8 mouse cellular contexts compared by ENCODE assay signal in the genomic region with DNA sequence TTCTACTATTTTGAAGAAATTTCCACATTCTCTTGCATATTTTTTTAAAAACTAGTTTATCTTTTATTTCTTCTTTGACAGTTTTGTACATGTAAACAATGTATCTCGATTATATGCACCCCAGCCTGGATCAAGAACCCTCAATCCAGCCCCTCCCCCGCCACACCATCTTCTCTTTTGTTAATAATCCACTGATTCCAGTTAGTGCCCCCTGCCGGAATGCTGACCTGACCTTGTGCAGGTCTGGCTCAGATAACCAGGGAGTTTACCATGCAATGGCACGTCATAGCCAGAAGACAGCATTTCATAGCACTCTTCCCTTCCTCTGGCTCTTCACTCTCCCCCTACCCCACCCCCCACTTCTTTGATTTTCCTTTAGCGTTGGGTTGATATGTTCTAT. TPM values are rescaled to one million over a fixed set of nuclear protein-coding genes. Genes with fewer than 3 reads are reported as not detected.
DNase-seq lines count a peak whose midpoint lies in the region; ATAC-seq and TF ChIP-seq lines count a peak whose summit lies in the region.

No protein-coding gene starts in this region.

- H3K4me2 ChIP-seq in forebrain, postnatal 0 days (ENCODE audit: low read depth) = peak overlapping the region; percentile 59
- H3K4me2 ChIP-seq in midbrain, embryonic 15.5 days = peak overlapping the region; percentile 73

- no peak overlapping the region for H3K27ac ChIP-seq in forebrain, postnatal 0 days (ENCODE audit: low read depth, low read length)
- H3K27ac ChIP-seq in limb, embryonic 10.5 days = no peak overlapping the region
- no peak overlapping the region for H3K27ac ChIP-seq in midbrain, embryonic 15.5 days

- no peaks in the 10 kb centered on the region for H3K4me1 ChIP-seq in forebrain, postnatal 0 days (ENCODE audit: insufficient read depth)
- H3K4me1 ChIP-seq in limb, embryonic 10.5 days = 0 out of 2 replicates have a peak, but pooled peaks cover 11% of the 10 kb centered on the region
- peaks cover 6% of the 10 kb centered on the region; the same call in 1 of the 2 replicates for H3K4me1 ChIP-seq in midbrain, embryonic 15.5 days

- H3K27me3 ChIP-seq in forebrain, postnatal 0 days (ENCODE audit: insufficient read depth, low read length) = no peaks in the 10 kb centered on the region
- H3K27me3 ChIP-seq in limb, embryonic 10.5 days (ENCODE audit: low read depth, poor library complexity, severe bottlenecking) = no peaks in the 10 kb centered on the region
- H3K27me3 ChIP-seq in midbrain, embryonic 15.5 days (replicated peaks) = no peaks in the 10 kb centered on the region

- ATAC-seq in forebrain, postnatal 0 days = no peak
- ATAC-seq in midbrain, embryonic 15.5 days (replicated peaks) = peak; percentile 61; the same call in 1 of the 2 replicates

- peak; percentile 20; the same call in 1 of the 2 replicates for TF ChIP-seq CTCF in forebrain, postnatal 0 days (IDR thresholded peaks at IDR 0.05; ENCODE audit: low read depth)

- WGBS in forebrain, postnatal 0 days = 27% methylated on average over 5 of the region's 5 CpGs
- 31% methylated on average over 5 of the region's 5 CpGs for WGBS in limb, embryonic 10.5 days
- 29% methylated on average over 5 of the region's 5 CpGs for WGBS in midbrain, embryonic 15.5 days

- no peak overlapping the region for H3K9ac ChIP-seq in forebrain, postnatal 0 days
- H3K9ac ChIP-seq in midbrain, embryonic 15.5 days = no peak overlapping the region

- H3K9me3 ChIP-seq in forebrain, postnatal 0 days (ENCODE audit: low read length) = no peaks in the 10 kb centered on the region
- H3K9me3 ChIP-seq in limb, embryonic 10.5 days (replicated peaks) = no peaks in the 10 kb centered on the region
- H3K9me3 ChIP-seq in midbrain, embryonic 15.5 days = no peaks in the 10 kb centered on the region

- peak; percentile 11 for DNase-seq in right cerebral cortex, postnatal 4 days
- DNase-seq in right cerebral cortex, postnatal 36 days (ENCODE audit: low spot score in 2 of 2) = no peak
- no peak for DNase-seq in forebrain, postnatal 0 days
- peak; percentile 35 for DNase-seq in limb, embryonic 10.5 days (ENCODE audit: low spot score)
- no peak for DNase-seq in frontal cortex, postnatal 14 days (ENCODE audit: low spot score in 2 of 2)
- no peak for DNase-seq in left cerebral cortex, adult 9 months (ENCODE audit: low spot score in 2 of 2)
- no peak for DNase-seq in layer of hippocampus, postnatal 14 days (ENCODE audit: low spot score in 2 of 2)

- H3K4me3 ChIP-seq in forebrain, postnatal 0 days (ENCODE audit: low read depth, low read length) = peak overlapping the region; percentile 41; the same call in 1 of the 2 replicates
- peak overlapping the region; percentile 58 for H3K4me3 ChIP-seq in limb, embryonic 10.5 days
- H3K4me3 ChIP-seq in midbrain, embryonic 15.5 days = peak overlapping the region; percentile 43; the same call in 1 of the 2 replicates

- no peaks in the 10 kb centered on the region for H3K36me3 ChIP-seq in forebrain, postnatal 0 days (ENCODE audit: insufficient read depth)
- no peaks in the 10 kb centered on the region for H3K36me3 ChIP-seq in limb, embryonic 10.5 days
- no peaks in the 10 kb centered on the region for H3K36me3 ChIP-seq in midbrain, embryonic 15.5 days (replicated peaks)

RNA-seq across cellular contexts. Expression of gene Cfap221, which starts 0.6 kb away (rescaled TPM):
- 0.24 and 0.92 TPM in 2 replicates for total RNA-seq in forebrain, postnatal 0 days (2014; rRNA removed)
- polyA plus RNA-seq in forebrain, postnatal 0 days (2015; fragmentation: Nextera tagmentation; extraction: Ambion mirVana) = 0.28 and 1.1 TPM in 2 replicates
- polyA plus RNA-seq in limb, embryonic 10.5 days (2016; fragmentation: Nextera tagmentation; extraction: Ambion mirVana) = not detected in 2 replicates
- 0.36 and 0.48 TPM in 2 replicates for polyA plus RNA-seq in midbrain, embryonic 15.5 days (2015; fragmentation: Nextera tagmentation; extraction: Ambion mirVana)
- 1 to 10 TPM in 1 of 2 experiments, under 1 TPM in 1; 0.90 to 1.1 TPM for total RNA-seq in layer of hippocampus, postnatal 14 days (2021)

RNA-seq across cellular contexts. Expression of gene Sctr, which starts 9.1 kb away (rescaled TPM):
- 0.92 and 1.1 TPM in 2 replicates for total RNA-seq in forebrain, postnatal 0 days (2014; rRNA removed)
- polyA plus RNA-seq in forebrain, postnatal 0 days (2015; fragmentation: Nextera tagmentation; extraction: Ambion mirVana) = 0.31 and 1.1 TPM in 2 replicates
- 0.06 TPM in 1 of 2 replicates, not detected in the other for polyA plus RNA-seq in limb, embryonic 10.5 days (2016; fragmentation: Nextera tagmentation; extraction: Ambion mirVana)
- polyA plus RNA-seq in midbrain, embryonic 15.5 days (2015; fragmentation: Nextera tagmentation; extraction: Ambion mirVana) = 0.75 and 1.4 TPM in 2 replicates
- 1 to 10 TPM; 2.0 to 2.4 TPM for total RNA-seq in layer of hippocampus, postnatal 14 days (2021)

Comparison
In these comparisons a context has a peak if more than half of its experiments do, and no peak if none do; other contexts are left out.
1. DNase-seq: peak in right cerebral cortex, postnatal 4 days (single experiment) and limb, embryonic 10.5 days (single experiment); none in right cerebral cortex, postnatal 36 days (0 of 2), forebrain, postnatal 0 days (single experiment), frontal cortex, postnatal 14 days (0 of 2), left cerebral cortex, adult 9 months (0 of 2) and layer of hippocampus, postnatal 14 days (0 of 2).
2. Peak in every context shown above with its lines, with median percentiles within 50 percentile points of each other: H3K4me3 ChIP-seq.